Comparison of ENCODE assay signal across 3 mouse cellular contexts in the genomic region with DNA sequence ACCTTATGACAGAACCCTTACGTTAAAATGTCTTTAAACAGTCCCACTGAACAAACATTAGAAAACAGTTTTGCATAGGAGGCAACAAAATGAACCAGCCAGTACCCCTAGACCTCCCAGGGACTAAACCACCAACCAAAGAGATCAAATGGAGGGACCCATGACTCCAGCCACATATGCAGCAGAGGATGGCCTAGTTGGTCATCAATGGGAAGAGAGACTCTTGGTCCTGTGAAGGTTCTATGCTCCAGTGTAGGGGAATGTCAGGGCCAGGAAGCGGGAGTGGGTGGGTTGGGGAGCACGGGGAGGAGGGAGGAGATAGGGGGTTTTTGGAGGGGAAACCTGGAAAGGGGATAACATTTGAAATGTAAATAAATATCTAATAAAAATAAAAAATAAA. TPM values are rescaled to one million over a fixed set of nuclear protein-coding genes. Genes with fewer than 3 reads are reported as not detected.
"Had no signal": no experiment of that assay in that cellular context is flagged by ENCODE, and none has a peak within 500 bp of the region (broad histone marks: within the 10 kb centered on the region; RNA-seq: fewer than 3 reads in every experiment).

No protein-coding gene starts in this region.

RNA-seq across cellular contexts. Expression of a gene that starts 54.1 kb away (rescaled TPM):
- total RNA-seq: megakaryocyte, adult 5-6 weeks; monocyte, adult 5-6 weeks had no signal
- polyA plus RNA-seq: small intestine, adult 2 months had no signal
